Mouse (Mus musculus): Measurements from ENCODE around the gene Manbal.

DNA sequence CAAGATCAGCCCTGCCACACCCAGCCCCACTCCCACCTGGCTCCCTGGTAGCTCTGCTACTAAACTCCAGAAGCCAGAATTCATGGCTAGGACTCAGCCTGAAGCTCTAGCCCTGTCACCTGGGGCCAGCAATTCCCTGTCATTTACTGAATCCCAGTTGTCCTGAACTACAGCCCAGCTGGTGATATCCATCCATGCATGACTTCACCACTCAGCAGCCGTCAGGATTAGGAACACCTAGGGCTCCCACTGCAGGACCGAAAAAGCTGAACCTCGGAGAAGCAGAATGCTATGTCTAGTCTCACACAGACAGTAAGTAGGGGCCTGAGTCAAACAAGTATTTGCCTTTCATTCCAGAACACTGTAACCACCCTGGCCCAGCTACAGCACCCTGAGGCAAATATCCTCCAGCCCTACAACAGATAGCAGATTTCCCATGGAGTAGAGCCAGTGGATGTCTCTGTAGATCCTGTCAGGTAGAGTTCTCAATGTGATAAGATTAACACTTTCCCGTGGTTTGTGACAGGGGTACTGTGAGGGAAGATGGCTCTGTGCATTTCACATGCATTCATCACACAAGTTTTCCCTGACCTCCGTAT is 25.0 kb upstream of the Manbal start:
- no peak for TF ChIP-seq CTCF (IDR thresholded peaks at IDR 0.05; ENCODE audit: borderline replicate concordance, extremely low read depth, insufficient read depth, insufficient read length)
- no peak for TF ChIP-seq POLR2A (IDR thresholded peaks at IDR 0.05; ENCODE audit: borderline replicate concordance, extremely low read depth, insufficient read depth, insufficient read length, poor library complexity, severe bottlenecking)

Data from brain, embryonic 14.5 days (tissue).